Comparison of ENCODE assay signal across 8 mouse cellular contexts in genomic region chr15:89499784-89500220, GRCm38 (mm10). TPM values are rescaled to one million over a fixed set of nuclear protein-coding genes. Genes with fewer than 3 reads are reported as not detected.
DNase-seq lines count a peak whose midpoint lies in the region; ATAC-seq and TF ChIP-seq lines count a peak whose summit lies in the region.

No protein-coding gene starts in this region.

- H3K4me3 ChIP-seq in embryonic facial prominence, embryonic 10.5 days = peak overlapping the region; percentile 83
- peak overlapping the region; percentile 75 for H3K4me3 ChIP-seq in limb, embryonic 11.5 days (ENCODE audit: low read depth, low read length)
- H3K4me3 ChIP-seq in myocyte = peak overlapping the region; percentile 22

- H3K9ac ChIP-seq in limb, embryonic 11.5 days (ENCODE audit: low read length) = peak overlapping the region; percentile 85

- 0 out of 2 replicates have a peak, but pooled peaks cover 2% of the 10 kb centered on the region for H3K9me3 ChIP-seq in embryonic facial prominence, embryonic 10.5 days
- H3K9me3 ChIP-seq in limb, embryonic 11.5 days (ENCODE audit: control insufficient read depth, low read length) = no peaks in the 10 kb centered on the region

- under 1% methylated on average over 51 of the region's 60 CpGs for WGBS in embryonic facial prominence, embryonic 10.5 days
- WGBS in limb, embryonic 11.5 days = 0% methylated on average over 35 of the region's 60 CpGs

- TF ChIP-seq POLR2A in myocyte (IDR thresholded peaks at IDR 0.05; ENCODE audit: insufficient read length, low read depth) = no peak

- H3K27me3 ChIP-seq in embryonic facial prominence, embryonic 10.5 days (replicated peaks; ENCODE audit: low read depth, poor library complexity, severe bottlenecking) = peaks cover 73% of the 10 kb centered on the region
- H3K27me3 ChIP-seq in limb, embryonic 11.5 days (ENCODE audit: control insufficient read depth, insufficient read depth, low read length) = peaks cover 18% of the 10 kb centered on the region
- peaks cover 10% of the 10 kb centered on the region for H3K27me3 ChIP-seq in myocyte (ENCODE audit: control insufficient read depth, insufficient read depth, insufficient read length)

- peaks cover 14% of the 10 kb centered on the region for H3K36me3 ChIP-seq in embryonic facial prominence, embryonic 10.5 days (replicated peaks)
- H3K36me3 ChIP-seq in limb, embryonic 11.5 days (ENCODE audit: control insufficient read depth, insufficient read depth, low read length) = no peaks in the 10 kb centered on the region
- H3K36me3 ChIP-seq in myocyte (ENCODE audit: control insufficient read depth, insufficient read depth) = no peaks in the 10 kb centered on the region

- H3K79me2 ChIP-seq in myocyte (ENCODE audit: control insufficient read depth, insufficient read depth) = no peaks in the 10 kb centered on the region

- H3K4me2 ChIP-seq in limb, embryonic 11.5 days (ENCODE audit: low read depth, severe bottlenecking) = peak overlapping the region; percentile 73
- H3K4me2 ChIP-seq in myocyte (ENCODE audit: low read depth) = peak overlapping the region; percentile 62

- H3K27ac ChIP-seq in embryonic facial prominence, embryonic 10.5 days (replicated peaks) = peak overlapping the region; percentile 88
- H3K27ac ChIP-seq in limb, embryonic 11.5 days (replicated peaks; ENCODE audit: low read depth, low read length) = no peak overlapping the region

- peak overlapping the region; percentile 51 for H3ac ChIP-seq in myocyte (ENCODE audit: control insufficient read depth, insufficient read length)

- H3K4me1 ChIP-seq in embryonic facial prominence, embryonic 10.5 days = peaks cover 43% of the 10 kb centered on the region
- H3K4me1 ChIP-seq in limb, embryonic 11.5 days (ENCODE audit: control insufficient read depth, insufficient read depth, low read length) = peaks cover 10% of the 10 kb centered on the region

- DNase-seq in cerebellum, adult 9-10 months = no peak
- peak; percentile 55 for DNase-seq in Muller cell, postnatal 12 days (ENCODE audit: inconsistent ontology term)
- DNase-seq in embryonic facial prominence, embryonic 10.5 days (ENCODE audit: low spot score) = peak; percentile 88
- peak; percentile 63 to 65 for DNase-seq in heart, postnatal 36 days
- peak; percentile 80 for DNase-seq in limb, embryonic 11.5 days (ENCODE audit: low spot score)
- DNase-seq in thymus, postnatal 4 days = peak; percentile 75

- intact Hi-C loops in heart, postnatal 36 days (cut with DNase I) = loop anchor here (2.0 to 5.0 kb wide), 3 partner anchors 29 to 47 kb away; no protein-coding TSS in a partner anchor

- peak; percentile 22; the same call in 1 of the 2 replicates for ATAC-seq in cerebellum, adult (ENCODE audit: insufficient number of reproducible peaks, low FRiP score, low TSS enrichment)
- ATAC-seq in limb, embryonic 11.5 days (ENCODE audit: insufficient number of reproducible peaks, low FRiP score, low TSS enrichment, low read depth) = peak; percentile 73

TF ChIP-seq in myocyte, 11 proteins besides CTCF, POLR2A, EP300 and RAD21:
- TF ChIP-seq USF1 (IDR thresholded peaks at IDR 0.05; ENCODE audit: low read depth) (no peak), TCF12 (IDR thresholded peaks at IDR 0.05; ENCODE audit: insufficient read depth, poor library complexity, severe bottlenecking) (no peak), REST (IDR thresholded peaks at IDR 0.05; ENCODE audit: insufficient read depth, insufficient read length) (no peak), MYOD1 (IDR thresholded peaks at IDR 0.05; ENCODE audit: control insufficient read depth in 1 of 3, insufficient read length in 2 of 3, low read depth in 2 of 3) (no peak), POLR2AphosphoS2 (IDR thresholded peaks at IDR 0.05; ENCODE audit: insufficient read length, low read depth) (no peak), SRF (IDR thresholded peaks at IDR 0.05; ENCODE audit: control insufficient read depth, insufficient read length, low read depth) (no peak), E2F4 (IDR thresholded peaks at IDR 0.05; ENCODE audit: insufficient read depth) (no peak), TCF3 (IDR thresholded peaks at IDR 0.05; ENCODE audit: insufficient read length, low read depth) (no peak), MAX (IDR thresholded peaks at IDR 0.05; ENCODE audit: low read depth) (no peak), CEBPB (IDR thresholded peaks at IDR 0.05; ENCODE audit: insufficient read depth, poor library complexity, severe bottlenecking) (no peak), MYOG (IDR thresholded peaks at IDR 0.05; ENCODE audit: control insufficient read depth in 1 of 3, insufficient read depth in 1 of 3, insufficient read length in 2 of 3, low read depth in 2 of 3) (no peak)

RNA-seq across cellular contexts. Expression of gene Shank3, which starts 0.4 kb away (rescaled TPM):
- 1.3 and 2.4 TPM in 2 replicates for polyA plus RNA-seq in embryonic facial prominence, embryonic 10.5 days (2016; fragmentation: Nextera tagmentation; extraction: Ambion mirVana)
- 10 to 100 TPM; 47.0 to 56.3 TPM for total RNA-seq in heart, postnatal 36 days (2021)
- polyA plus RNA-seq in limb, embryonic 11.5 days (2014; fragmentation: Nextera tagmentation; extraction: Ambion mirVana) = 1.9 and 2.5 TPM in 2 replicates
- polyA plus RNA-seq in myocyte (2012; fragmentation: generic; extraction: Trizol) = 1.4 TPM

RNA-seq across cellular contexts. Expression of gene Arsa, which starts 22.6 kb away (rescaled TPM):
- 11.2 and 11.5 TPM in 2 replicates for polyA plus RNA-seq in embryonic facial prominence, embryonic 10.5 days (2016; fragmentation: Nextera tagmentation; extraction: Ambion mirVana)
- total RNA-seq in heart, postnatal 36 days (2021) = 10 to 100 TPM; 12.2 to 14.1 TPM
- polyA plus RNA-seq in limb, embryonic 11.5 days (2014; fragmentation: Nextera tagmentation; extraction: Ambion mirVana) = 7.6 and 8.4 TPM in 2 replicates
- polyA plus RNA-seq in myocyte (2012; fragmentation: generic; extraction: Trizol) = 33.2 TPM

RNA-seq across cellular contexts. Expression of gene Mapk8ip2, which starts 46.1 kb away (rescaled TPM):
- polyA plus RNA-seq in embryonic facial prominence, embryonic 10.5 days (2016; fragmentation: Nextera tagmentation; extraction: Ambion mirVana) = 9.2 and 9.7 TPM in 2 replicates
- total RNA-seq in heart, postnatal 36 days (2021) = under 1 TPM; 0.05 to 0.33 TPM
- 1.3 and 1.5 TPM in 2 replicates for polyA plus RNA-seq in limb, embryonic 11.5 days (2014; fragmentation: Nextera tagmentation; extraction: Ambion mirVana)
- 0.01 TPM for polyA plus RNA-seq in myocyte (2012; fragmentation: generic; extraction: Trizol)

Comparison
In these comparisons a context has a peak if more than half of its experiments do, and no peak if none do; other contexts are left out.
1. H3K4me3 ChIP-seq: peak in every context shown above with its lines; median percentile 83 in embryonic facial prominence, embryonic 10.5 days; 75 in limb, embryonic 11.5 days; 22 in myocyte.